Mouse (Mus musculus): ENCODE data around the gene Gm20696.

- TF ChIP-seq POLR2A (IDR thresholded peaks at IDR 0.05; ENCODE audit: borderline replicate concordance, control insufficient read depth, low read depth, low read length) = no peak
- no peak for TF ChIP-seq CTCF (IDR thresholded peaks at IDR 0.05; ENCODE audit: control insufficient read depth, insufficient read depth, low read length)
Measured at GRCm38 (mm10) chr6:99263886-99264185, 402.8 kb downstream of the Gm20696 start.
